Mouse (Mus musculus) olfactory bulb, adult 2 months (tissue): ENCODE measurements at regions not wholly inside any gene's neighbourhood (a gene's known extent, or its start where the extent isn't known, plus 50 kb on each side); places are given as distances from the start of the nearest gene placed in this dataset.
"Not testable (repeated sequence)": the region's sequence is repeated elsewhere in the genome, so short reads cannot be mapped to it uniquely, and the experiment has no call there.

Experiments
- H3K27ac ChIP-seq: fragments of 200-500 bp; 2 replicates; pipeline ENCODE4 v1.5.1; 2012; ENCODE audit warnings: low read depth, low read length; ENCODE audit not compliant: insufficient read depth
- H3K4me1 ChIP-seq: fragments of 200-500 bp; 2 replicates; pipeline ENCODE4 v1.6.1; 2012; ENCODE audit warnings: low read length; ENCODE audit not compliant: control insufficient read depth, insufficient read depth
- H3K4me3 ChIP-seq: fragments of 200-500 bp; 2 replicates; pipeline ENCODE4 v1.5.1; 2012; ENCODE audit warnings: mild to moderate bottlenecking, low read depth, low read length, moderate library complexity; ENCODE audit not compliant: insufficient read depth
- CTCF ChIP-seq: fragments of 200-500 bp; IDR thresholded peaks from 2 replicates; pipeline ENCODE4 v1.5.1; 2012; ENCODE audit warnings: low read depth, mild to moderate bottlenecking, low read length, moderate library complexity; ENCODE audit not compliant: insufficient read depth
- POLR2A ChIP-seq: fragments of 200-500 bp; IDR thresholded peaks from 2 replicates; pipeline ENCODE4 v1.6.1; 2012; ENCODE audit warnings: mild to moderate bottlenecking, low read depth, low read length, moderate library complexity; ENCODE audit not compliant: insufficient read depth
- WGBS: fragments of 180-500 bp; shearing (Covaris S2); methylation state at CpG from one replicate; pipeline ENCODE4 v1.1.7; 2018; 5-methylcytosine and 5-hydroxymethylcytosine counted together

DNA sequence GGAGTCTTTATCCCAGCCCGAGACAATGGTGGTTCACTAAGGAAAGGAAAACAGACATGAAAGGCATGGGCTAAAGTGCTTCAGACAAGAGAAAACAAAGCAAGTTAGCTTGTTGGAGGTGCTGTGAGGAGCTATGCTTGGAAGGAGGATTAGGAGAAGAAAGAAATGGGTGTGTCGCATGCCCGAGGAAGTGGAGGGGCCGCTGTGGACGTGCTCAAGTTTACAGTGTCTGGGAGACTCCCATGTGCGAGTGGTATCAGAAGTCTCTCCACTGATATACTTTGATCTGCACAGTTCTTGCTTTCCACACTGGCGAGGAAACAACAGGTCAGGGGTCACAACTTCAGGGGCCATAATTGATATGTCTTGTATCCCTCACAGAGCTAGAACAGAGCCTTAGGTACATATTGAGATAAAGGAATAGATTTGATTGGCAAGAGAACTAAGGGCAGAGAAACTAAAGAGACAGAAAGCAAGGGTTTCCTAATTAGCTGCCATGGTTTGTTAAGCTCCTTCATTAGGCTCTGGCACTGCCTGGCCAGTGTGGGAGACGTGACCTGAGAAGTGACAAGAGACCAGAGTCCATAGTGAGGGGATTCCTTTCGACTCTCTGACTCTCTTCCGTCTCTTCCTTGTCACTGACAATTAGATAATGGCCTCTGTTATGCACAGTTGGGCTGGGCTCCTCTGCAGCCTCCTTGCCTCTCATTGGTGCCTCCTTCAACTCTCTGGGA is 93.1 kb downstream of the Enc1 start:
- TF ChIP-seq CTCF (no peak), POLR2A (no peak)
- 39% methylated on average over 10 of the region's 10 CpGs for WGBS
- no peak overlapping the region for H3K4me3 ChIP-seq
- H3K4me1 ChIP-seq, result peaks cover 3% of the 10 kb centered on the region
- H3K27ac ChIP-seq, result no peak overlapping the region

DNA sequence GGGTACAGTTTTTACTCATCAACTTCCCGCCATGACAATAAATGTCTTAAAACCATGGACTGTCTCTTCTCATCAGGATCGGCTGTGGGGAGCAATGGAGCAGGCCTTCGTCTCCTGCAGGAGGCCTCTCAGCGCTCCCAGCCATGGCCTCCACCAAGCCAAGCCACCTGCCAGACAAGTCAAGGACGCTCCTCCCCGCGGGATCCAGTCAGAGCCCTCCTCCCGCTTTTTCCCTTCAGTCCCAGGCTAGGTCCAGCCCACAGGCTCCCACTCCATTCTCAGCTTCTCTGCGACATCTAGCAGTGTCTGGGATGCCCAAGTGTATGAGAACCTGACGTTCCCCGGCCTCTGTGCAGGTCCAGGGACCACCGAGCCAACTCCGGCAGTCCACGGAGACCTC is 90.2 kb downstream of the Enc1 start:
- Histone ChIP-seq H3K4me3 (no peak overlapping the region), H3K4me1 (no peaks in the 10 kb centered on the region), H3K27ac (no peak overlapping the region)
- TF ChIP-seq CTCF (no peak), POLR2A (no peak)
- 96% methylated on average over 14 of the region's 14 CpGs for WGBS

DNA sequence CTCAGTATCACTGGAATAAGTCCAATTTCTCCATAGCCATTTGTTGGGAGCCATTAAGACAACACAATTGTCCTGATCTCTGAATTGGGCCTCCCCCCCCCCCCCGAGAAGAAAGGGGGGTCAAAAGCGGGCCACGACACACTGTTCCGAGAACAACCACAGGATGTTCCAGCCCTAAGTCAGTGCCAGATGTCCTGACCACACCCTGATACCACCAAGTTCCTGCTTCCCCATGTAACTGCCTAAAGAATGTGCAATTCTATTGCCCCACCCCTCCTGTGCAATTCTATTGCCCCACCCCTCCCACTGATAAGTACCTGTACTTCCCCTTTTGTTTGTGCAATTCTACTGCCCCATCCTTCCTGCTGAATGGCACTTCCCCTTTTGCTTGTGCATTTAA is 80.4 kb downstream of the Enc1 start:
- not testable (repeated sequence) for H3K27ac ChIP-seq, H3K4me3 ChIP-seq, H3K4me1 ChIP-seq
- 76% methylated on average over 4 of the region's 4 CpGs for WGBS

DNA sequence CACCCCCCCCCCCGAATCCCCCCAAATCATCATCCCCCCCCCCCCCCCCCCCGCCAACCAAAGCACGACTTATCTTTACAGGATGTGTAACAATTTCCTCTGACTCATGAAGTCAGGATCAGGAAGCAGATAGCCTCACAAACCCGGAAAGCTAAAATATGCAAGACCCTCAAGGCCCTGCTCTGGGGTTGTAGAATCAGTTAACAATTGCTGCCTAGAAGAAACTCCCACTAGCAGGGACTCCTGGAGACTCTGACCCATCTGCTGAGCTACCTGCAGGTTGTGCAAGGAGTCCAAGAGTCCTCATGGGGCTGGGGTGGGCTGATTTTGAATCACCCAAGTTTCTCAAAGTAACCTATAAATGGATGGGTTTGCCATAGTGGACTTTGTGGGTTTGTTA is 79.9 kb downstream of the Enc1 start:
- TF ChIP-seq POLR2A, result no peak
- no peak for TF ChIP-seq CTCF
- Histone ChIP-seq H3K27ac (no peak overlapping the region), H3K4me1 (no peaks in the 10 kb centered on the region), H3K4me3 (no peak overlapping the region)
- whole genome bisulfite sequencing, result 52% methylated on average over 4 of the region's 4 CpGs

DNA sequence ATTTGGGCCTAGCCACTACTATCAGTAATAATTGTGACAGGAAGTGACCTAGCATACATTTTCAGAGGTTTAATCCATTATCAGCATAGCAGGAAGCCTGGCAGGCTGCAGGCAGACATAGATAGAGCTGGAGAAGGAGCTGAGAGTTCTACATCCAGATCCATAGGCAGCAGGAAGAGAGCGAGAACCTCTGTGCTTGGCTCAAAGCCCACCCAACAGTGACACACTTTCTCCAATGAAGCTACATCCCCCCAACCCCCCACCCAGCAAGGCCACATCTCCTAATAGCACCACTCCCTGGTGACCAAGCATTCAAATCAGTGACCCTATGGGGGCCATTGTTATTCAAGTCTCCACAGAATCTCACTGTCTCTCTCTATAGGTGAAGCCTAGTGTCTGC is 79.4 kb downstream of the Enc1 start:
- TF ChIP-seq CTCF (no peak), POLR2A (no peak)
- H3K4me3 ChIP-seq, result no peak overlapping the region
- WGBS, result 93% methylated on average over 1 of the region's 1 CpGs
- H3K27ac ChIP-seq, result no peak overlapping the region
- no peaks in the 10 kb centered on the region for H3K4me1 ChIP-seq

DNA sequence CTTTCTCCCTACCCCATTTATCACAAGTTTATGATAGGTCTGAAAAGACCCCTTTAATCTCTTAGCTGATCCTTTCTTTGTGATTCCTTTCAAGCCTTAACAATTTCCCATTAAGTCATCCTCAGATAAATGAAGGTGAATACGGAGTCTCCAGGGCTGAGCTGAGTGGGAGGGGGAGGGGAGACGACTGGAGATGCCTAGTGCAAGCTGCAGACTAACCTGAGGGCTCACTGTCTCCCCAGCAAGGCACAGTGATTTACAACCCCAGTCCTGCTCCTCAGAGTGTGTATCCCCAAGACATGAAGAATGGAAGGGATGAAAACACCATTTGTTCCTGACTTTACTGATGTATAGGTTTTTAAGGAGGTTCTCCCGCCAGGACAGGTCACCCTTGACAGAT is 76.7 kb downstream of the Enc1 start:
- WGBS, result 45% methylated on average over 3 of the region's 3 CpGs
- H3K27ac ChIP-seq, result no peak overlapping the region
- TF ChIP-seq CTCF, result no peak
- H3K4me1 ChIP-seq, result no peaks in the 10 kb centered on the region
- no peak overlapping the region for H3K4me3 ChIP-seq

DNA sequence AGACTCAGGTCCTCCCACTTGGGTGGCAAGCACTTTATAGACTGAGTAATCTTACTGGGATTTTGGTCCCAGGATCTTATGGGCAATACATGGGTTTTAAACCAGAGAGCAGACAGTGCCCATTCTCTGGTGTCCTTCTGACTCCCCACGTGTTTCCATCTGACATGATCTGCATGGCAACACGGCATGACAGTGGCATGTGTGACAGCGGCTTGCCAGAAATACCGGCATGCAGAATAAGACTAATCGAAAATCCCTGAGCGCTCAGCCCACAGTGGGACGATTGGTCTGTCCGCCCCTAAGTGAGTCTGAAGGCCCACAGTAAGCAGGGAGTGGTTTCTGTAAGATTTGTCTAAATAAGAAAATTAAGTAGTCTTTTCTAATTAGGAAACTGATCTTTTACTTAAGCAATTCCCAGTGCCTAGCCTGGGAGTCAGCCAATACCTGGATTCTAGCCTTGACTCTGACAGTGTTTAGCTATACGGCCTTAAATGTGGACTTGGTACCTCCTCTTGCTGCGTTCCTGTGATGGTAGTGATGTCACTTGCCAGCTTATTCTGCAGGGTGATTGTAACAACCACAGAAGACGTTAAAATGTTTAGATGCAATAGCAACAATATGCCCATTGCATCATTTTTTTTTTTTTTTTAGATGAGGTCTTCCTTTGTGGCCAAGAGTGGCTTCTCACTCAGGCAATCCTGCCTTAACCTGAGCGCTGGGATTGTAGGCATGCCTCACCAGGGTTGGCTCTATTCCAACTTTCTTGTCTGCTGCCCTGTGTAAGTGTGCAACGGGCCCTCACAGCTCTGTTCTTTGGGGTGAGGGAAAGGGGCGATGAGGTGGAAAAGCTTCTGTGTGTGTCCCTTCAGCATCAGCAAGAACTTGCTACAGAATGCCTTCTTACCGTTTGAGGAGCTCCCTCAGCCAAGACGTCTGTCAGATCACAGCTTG is 71.8 kb downstream of the Enc1 start:
- Histone ChIP-seq H3K4me3 (no peak overlapping the region), H3K27ac (no peak overlapping the region), H3K4me1 (0 out of 2 replicates have a peak, but pooled peaks cover 2% of the 10 kb centered on the region)
- 76% methylated on average over 16 of the region's 16 CpGs for WGBS
- TF ChIP-seq POLR2A, result no peak
- TF ChIP-seq CTCF, result no peak

DNA sequence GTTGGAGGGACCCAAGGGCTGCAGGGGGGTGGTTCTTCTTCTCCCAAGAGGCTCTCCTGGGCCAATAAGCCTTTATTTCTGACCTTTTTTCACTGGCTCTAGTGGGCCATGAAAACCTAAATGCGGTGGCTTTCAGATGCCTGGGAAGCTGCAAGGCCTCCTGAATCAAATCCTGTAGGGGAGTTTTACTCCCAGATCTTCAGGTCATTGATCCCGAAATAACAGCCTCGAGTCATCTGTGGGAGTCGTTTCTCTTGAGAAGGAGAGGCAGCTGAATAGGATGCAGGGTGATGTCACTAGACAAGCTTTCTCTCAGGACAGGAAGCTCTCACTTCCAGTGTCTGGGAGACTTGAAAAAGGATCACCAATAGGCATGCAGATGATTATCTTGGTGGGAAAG is 70.4 kb downstream of the Enc1 start:
- H3K27ac ChIP-seq, result no peak overlapping the region
- WGBS, result 50% methylated on average over 4 of the region's 4 CpGs
- H3K4me1 ChIP-seq, result 0 out of 2 replicates have a peak, but pooled peaks cover 2% of the 10 kb centered on the region
- no peak overlapping the region for H3K4me3 ChIP-seq
- TF ChIP-seq POLR2A (no peak), CTCF (no peak)

DNA sequence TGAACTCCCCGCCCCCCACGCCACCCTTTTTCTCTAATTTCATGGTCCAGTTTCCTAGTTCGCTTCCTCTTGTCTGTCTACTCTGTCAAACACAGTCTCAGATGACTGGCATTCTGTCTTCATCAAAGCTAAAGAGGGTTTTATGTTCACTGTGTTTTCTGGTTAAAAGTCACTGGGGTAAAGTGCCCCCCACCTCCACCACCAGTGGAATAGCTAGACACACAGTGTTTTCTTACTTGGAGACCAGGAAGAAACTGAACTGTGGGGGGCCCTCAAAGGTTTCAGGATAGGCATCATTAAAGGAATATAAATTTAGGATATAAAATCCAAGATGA is 69.9 kb downstream of the Enc1 start:
- TF ChIP-seq CTCF (no peak), POLR2A (no peak)
- H3K27ac ChIP-seq, result no peak overlapping the region
- 0 out of 2 replicates have a peak, but pooled peaks cover 2% of the 10 kb centered on the region for H3K4me1 ChIP-seq
- 88% methylated on average over 3 of the region's 3 CpGs for WGBS
- H3K4me3 ChIP-seq, result no peak overlapping the region
